Mouse (Mus musculus): ENCODE measurements around the gene Fhdc1.

Gene Fhdc1

GRCm38 (mm10) chr3:84428994-84429725 is 51.1 kb downstream of the Fhdc1 start:
- no peak for DNase-seq

- DNase-seq, result no peak
Observed at GRCm38 (mm10) chr3:84427779-84428178, 52.5 kb downstream of the Fhdc1 start.

GRCm38 (mm10) chr3:84422340-84422739 is 57.9 kb downstream of the Fhdc1 start:
- no peak for DNase-seq

- DNase-seq, result no peak
Observed at GRCm38 (mm10) chr3:84413868-84414267, 66.4 kb downstream of the Fhdc1 start.

- no peak for DNase-seq
Observed at GRCm38 (mm10) chr3:84412920-84413319, 67.3 kb downstream of the Fhdc1 start.

GRCm38 (mm10) chr3:84409474-84409862 is 70.8 kb downstream of the Fhdc1 start:
- no peak for DNase-seq

GRCm38 (mm10) chr3:84408756-84409473 is 71.3 kb downstream of the Fhdc1 start:
- no peak for DNase-seq

- DNase-seq, result no peak
Observed at GRCm38 (mm10) chr3:84405523-84405922, 74.7 kb downstream of the Fhdc1 start.

- DNase-seq, result no peak
Observed at GRCm38 (mm10) chr3:84403389-84403788, 76.8 kb downstream of the Fhdc1 start.

GRCm38 (mm10) chr3:84402716-84403115 is 77.5 kb downstream of the Fhdc1 start:
- DNase-seq, result no peak

GRCm38 (mm10) chr3:84397976-84398375 is 82.3 kb downstream of the Fhdc1 start:
- DNase-seq, result no peak

- no peak for DNase-seq
Observed at GRCm38 (mm10) chr3:84396240-84396639, 84.0 kb downstream of the Fhdc1 start.

- no peak for DNase-seq
Observed at GRCm38 (mm10) chr3:84395840-84396239, 84.4 kb downstream of the Fhdc1 start.

- DNase-seq, result no peak
Observed at GRCm38 (mm10) chr3:84394841-84395447, 85.3 kb downstream of the Fhdc1 start.
